Mouse (Mus musculus): ENCODE results near the gene 1700008P02Rik.
"Not testable (repeated sequence)": the region's sequence is repeated elsewhere in the genome, so short reads cannot be mapped to it uniquely, and the experiment has no call there.

The 1700008P02Rik gene

DNA sequence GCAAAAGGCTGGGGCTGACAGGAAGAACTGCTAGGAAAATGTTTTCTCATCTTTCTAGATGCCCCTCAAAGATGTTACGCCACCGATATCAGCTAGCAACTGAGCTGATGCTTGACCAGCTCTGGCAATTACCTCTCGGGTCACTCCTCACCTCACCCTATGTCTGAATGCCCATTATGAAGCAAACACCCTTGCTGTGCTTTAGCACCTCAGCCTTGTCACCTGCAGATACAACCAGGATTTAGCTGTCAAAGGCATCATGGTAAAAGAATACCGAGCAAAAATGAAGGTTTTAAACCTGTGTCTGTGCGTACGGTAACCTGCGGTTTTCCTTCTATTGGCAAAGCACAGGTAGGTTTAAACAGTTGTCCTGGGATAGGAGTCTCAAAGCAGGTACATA, at the start of gene 1700008P02Rik:
1700008P02Rik (minus strand) TSS at position 101 of the 400 bp plus-strand sequence.
- no peak for DNase-seq

DNA sequence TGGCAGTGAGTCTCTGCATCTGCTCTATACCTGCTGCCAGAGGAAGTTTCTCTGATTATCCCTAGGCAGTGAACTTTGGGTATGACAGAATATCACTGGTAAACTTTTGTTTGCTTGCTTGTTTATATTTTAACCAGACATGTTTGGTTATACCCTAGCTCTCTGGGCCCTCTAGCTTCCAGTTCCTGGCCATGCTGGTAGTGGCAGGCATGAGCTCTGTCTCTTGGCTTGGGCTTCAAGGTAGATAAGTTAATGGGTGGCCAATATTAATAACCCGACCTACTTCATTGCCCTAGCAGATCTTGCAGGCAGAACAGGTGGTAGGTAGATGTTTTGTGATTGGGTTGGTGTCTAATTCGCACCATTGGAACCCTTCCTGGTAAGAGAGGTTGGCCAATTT, 29.2 kb upstream of the 1700008P02Rik start:
- no peak for DNase-seq

DNA sequence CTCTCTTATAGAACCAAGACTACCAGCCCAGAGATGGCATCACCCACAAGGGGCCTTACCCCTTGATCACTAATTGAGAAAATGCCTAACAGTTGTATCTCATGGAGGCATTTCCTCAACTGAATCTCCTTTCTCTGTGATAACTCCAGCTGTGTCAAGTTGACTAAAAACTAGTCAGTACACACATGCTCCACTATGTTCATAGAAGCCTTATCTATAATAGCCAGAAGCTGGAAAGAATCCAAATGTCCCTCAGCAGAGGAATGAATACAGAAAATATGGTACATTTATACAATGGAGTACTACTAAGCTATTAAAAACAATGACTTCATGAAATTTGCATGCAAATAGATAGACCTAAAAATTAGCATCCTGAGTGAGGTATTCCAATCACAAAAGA, 17.9 kb upstream of the 1700008P02Rik start:
- not testable (repeated sequence) for DNase-seq

DNA sequence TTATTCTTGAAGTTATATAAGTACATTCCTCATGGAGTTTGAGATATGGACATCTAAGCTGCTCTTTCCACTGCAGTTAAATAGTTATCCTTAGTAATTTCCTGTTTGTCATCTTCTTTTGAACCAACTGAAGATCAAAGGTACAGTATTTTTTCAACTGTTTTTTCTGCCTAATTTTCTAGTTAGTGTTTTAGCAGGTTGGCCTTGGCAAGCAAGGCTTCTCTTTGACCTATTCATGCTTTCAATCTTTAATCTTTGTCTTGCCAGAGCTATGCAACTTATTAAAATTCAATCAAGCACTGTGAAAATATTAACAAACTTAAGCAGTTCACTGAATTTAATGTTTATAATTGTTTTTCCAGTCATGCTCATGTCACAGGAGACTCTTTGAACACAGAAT, 14.0 kb upstream of the 1700008P02Rik start:
- DNase-seq, result no peak

DNA sequence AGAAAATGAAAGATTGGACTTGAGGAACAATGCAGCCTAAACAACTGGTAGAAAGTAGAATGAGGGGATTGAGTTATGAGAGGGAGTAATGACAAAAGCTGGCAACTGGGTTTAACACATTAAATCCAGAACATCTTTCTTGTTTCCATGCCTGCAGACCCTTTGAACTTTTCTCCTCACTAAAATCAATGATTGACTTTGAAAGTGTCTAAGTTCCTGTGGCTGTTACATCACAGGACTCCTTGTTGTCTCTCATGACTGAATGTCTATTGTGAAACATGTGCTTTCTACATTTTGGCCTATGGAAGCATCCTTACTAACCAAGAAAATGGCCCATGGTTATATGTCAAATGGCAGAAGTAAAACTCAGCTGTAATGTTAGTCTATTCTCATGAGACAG, 2.4 kb downstream of the 1700008P02Rik start:
- no peak for DNase-seq

All from layer of hippocampus, adult 9-11 months (tissue).